Mouse (Mus musculus): ENCODE data around the gene Zfp119b. TPM values are rescaled to one million over a fixed set of nuclear protein-coding genes. Genes with fewer than 3 reads are reported as not detected.

Zfp119b gene
- polyA plus RNA-seq, 1 experiment from 2014 or later, result 5.0 TPM

DNA sequence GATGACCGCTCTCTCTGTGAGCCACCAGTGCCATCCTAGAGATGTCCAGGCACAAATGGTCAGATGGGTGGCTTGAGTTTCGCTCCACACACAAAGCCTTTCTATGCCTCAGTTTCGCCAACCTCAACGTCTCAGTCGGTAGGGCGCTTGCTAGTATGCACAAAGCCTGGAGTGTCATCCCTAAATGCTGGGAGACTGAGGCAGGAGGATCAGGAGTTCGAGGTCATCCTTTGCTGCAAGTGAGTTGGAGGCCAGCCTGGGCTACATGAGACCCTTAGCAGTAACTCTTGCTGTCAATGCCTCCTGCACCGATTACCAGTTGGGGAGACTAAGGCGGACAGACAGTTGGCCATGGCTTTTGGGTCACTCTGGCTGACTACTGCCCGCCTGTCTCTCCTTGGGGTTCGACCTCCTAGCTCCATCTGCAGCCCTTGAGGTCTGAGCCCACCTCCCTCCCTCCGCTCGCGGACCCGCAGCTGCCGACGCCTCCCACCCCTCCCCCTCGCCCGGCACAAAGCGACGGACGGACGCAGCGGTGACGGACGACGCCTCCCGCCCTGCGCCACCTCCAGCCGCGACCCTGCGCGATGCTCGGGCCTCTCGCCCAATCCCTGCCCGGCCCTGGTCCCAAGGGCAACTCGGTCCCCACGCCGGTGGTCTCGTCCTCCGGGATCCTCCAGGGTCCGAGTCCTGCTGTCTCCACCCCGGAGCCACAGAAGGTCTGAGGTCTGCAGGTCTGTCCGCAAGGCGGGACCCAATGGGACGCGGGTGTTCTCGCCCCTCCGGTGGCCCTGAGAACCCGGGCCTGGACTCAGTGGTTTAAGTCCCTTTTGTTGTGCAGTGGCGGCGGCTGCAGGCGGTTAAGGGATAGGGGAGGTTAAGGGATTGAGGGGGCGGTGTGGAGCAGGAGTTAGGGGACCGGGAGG lies 20.9 kb upstream of the Zfp119b start, which contains the start of gene Shd:
Shd (plus strand) TSS at position 502 of the 926 bp plus-strand sequence.
- no peaks in the 10 kb centered on the region for H3K9me3 ChIP-seq (ENCODE audit: control insufficient read depth, low read length)
- H3K4me2 ChIP-seq (ENCODE audit: low read length), result peak within 1 kb of the TSS; percentile 68
- WGBS, result 8% methylated on average over 55 of the region's 55 CpGs
- peak within 1 kb of the TSS; percentile 43 for H3K4me3 ChIP-seq (ENCODE audit: low read depth, low read length)
- peaks cover 10% of the 10 kb centered on the region; the same call in 1 of the 2 replicates for H3K27me3 ChIP-seq (replicated peaks; ENCODE audit: control insufficient read depth, insufficient read depth, low read length)
- ATAC-seq (replicated peaks; ENCODE audit: low FRiP score, low TSS enrichment, low read depth) (peak; percentile 41), DNase-seq (ENCODE audit: low spot score) (peak; percentile 73)
- H3K36me3 ChIP-seq (ENCODE audit: control insufficient read depth, insufficient read depth, low read length), result peaks cover 26% of the 10 kb centered on the region
- H3K9ac ChIP-seq (ENCODE audit: low read length), result peak within 1 kb of the TSS; percentile 41
- H3K4me1 ChIP-seq (replicated peaks; ENCODE audit: control insufficient read depth, insufficient read depth, low read length), result peaks cover 9% of the 10 kb centered on the region; the same call in 1 of the 2 replicates
- no peak within 1 kb of the TSS for H3K27ac ChIP-seq (ENCODE audit: low read depth)

DNA sequence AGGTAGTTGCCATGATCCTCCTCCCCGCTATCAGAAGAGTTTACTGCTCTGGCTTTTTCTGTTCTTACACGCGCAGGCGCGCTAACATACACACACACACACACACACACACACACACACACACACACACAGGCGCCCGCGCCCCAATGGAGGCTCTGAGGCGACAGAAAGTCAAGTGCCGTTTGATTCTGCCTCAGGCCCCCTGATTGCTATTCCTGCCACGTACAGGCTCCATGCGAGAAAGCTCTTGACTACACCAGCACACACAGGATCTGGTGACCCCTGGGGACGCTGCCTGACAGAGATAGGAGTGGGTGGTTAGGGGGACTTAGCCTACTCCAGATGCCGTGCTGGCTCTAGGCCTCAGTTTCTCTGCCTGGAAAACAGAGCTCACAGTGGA lies 20.3 kb upstream of the Zfp119b start:
- peaks cover 33% of the 10 kb centered on the region for H3K36me3 ChIP-seq (ENCODE audit: control insufficient read depth, insufficient read depth, low read length)
- no peak for DNase-seq (ENCODE audit: low spot score)
- peaks cover 9% of the 10 kb centered on the region; the same call in 1 of the 2 replicates for H3K4me1 ChIP-seq (replicated peaks; ENCODE audit: control insufficient read depth, insufficient read depth, low read length)
- no peak overlapping the region for H3K4me2 ChIP-seq (ENCODE audit: low read length)
- no peak overlapping the region for H3K27ac ChIP-seq (ENCODE audit: low read depth)
- 53% methylated on average over 14 of the region's 14 CpGs for WGBS
- no peak overlapping the region for H3K4me3 ChIP-seq (ENCODE audit: low read depth, low read length)
- H3K9me3 ChIP-seq (ENCODE audit: control insufficient read depth, low read length), result no peaks in the 10 kb centered on the region
- H3K9ac ChIP-seq (ENCODE audit: low read length), result no peak overlapping the region
- peaks cover 10% of the 10 kb centered on the region; the same call in 1 of the 2 replicates for H3K27me3 ChIP-seq (replicated peaks; ENCODE audit: control insufficient read depth, insufficient read depth, low read length)
- ATAC-seq (replicated peaks; ENCODE audit: low FRiP score, low TSS enrichment, low read depth), result no peak

DNA sequence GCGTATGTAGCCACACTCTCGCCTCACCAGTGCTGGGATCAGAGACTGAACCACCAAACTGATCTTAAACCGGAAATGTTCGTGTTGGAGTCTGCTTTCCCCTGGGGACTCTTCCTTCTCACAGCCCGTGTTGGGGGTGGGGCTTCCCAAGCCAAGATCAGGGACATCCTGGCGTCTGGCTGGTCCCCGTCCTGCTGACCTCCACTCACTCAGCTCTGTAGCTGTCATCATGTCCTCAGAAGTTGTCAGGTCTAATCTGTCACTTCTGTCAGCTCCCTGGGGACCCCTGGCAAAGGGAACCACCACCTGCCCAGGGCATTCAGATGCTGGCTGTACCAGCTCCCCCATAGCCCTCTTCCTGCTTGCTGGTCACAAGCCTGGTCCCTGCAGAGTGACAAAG lies 18.9 kb upstream of the Zfp119b start:
- H3K27ac ChIP-seq (ENCODE audit: low read depth), result no peak overlapping the region
- DNase-seq (ENCODE audit: low spot score) (no peak), ATAC-seq (replicated peaks; ENCODE audit: low FRiP score, low TSS enrichment, low read depth) (no peak)
- H3K4me1 ChIP-seq (replicated peaks; ENCODE audit: control insufficient read depth, insufficient read depth, low read length), result peaks cover 11% of the 10 kb centered on the region; the same call in 1 of the 2 replicates
- no peak overlapping the region for H3K4me2 ChIP-seq (ENCODE audit: low read length)
- WGBS, result 61% methylated on average over 7 of the region's 7 CpGs
- no peak overlapping the region for H3K4me3 ChIP-seq (ENCODE audit: low read depth, low read length)
- no peaks in the 10 kb centered on the region for H3K9me3 ChIP-seq (ENCODE audit: control insufficient read depth, low read length)
- peaks cover 39% of the 10 kb centered on the region for H3K36me3 ChIP-seq (ENCODE audit: control insufficient read depth, insufficient read depth, low read length)
- H3K27me3 ChIP-seq (replicated peaks; ENCODE audit: control insufficient read depth, insufficient read depth, low read length), result peaks cover 10% of the 10 kb centered on the region; the same call in 1 of the 2 replicates
- no peak overlapping the region for H3K9ac ChIP-seq (ENCODE audit: low read length)

DNA sequence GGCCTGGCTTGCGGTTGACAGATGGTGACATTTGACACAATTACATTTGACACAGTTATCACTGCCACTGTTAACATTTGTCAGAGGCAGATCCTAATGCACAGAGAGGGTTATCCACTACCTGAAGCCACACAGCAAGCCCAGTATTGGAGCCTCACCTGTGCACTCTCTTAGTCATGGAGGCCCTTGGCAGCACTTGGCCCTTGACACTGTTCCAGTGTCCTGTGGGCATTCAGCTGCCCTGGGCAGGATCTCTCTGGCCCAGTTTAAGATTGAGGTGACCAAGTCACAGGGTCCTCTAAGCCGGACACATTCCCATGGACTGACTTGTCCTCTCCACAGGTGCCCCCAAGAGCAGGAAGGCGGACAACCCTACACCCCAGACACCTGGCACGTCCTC lies 17.9 kb upstream of the Zfp119b start:
- Histone ChIP-seq H3K4me3 (ENCODE audit: low read depth, low read length) (no peak overlapping the region), H3K27me3 (replicated peaks; ENCODE audit: control insufficient read depth, insufficient read depth, low read length) (peaks cover 10% of the 10 kb centered on the region; the same call in 1 of the 2 replicates), H3K4me2 (ENCODE audit: low read length) (no peak overlapping the region), H3K4me1 (replicated peaks; ENCODE audit: control insufficient read depth, insufficient read depth, low read length) (peaks cover 14% of the 10 kb centered on the region; the same call in 1 of the 2 replicates), H3K9ac (ENCODE audit: low read length) (no peak overlapping the region), H3K9me3 (ENCODE audit: control insufficient read depth, low read length) (no peaks in the 10 kb centered on the region), H3K36me3 (ENCODE audit: control insufficient read depth, insufficient read depth, low read length) (peaks cover 42% of the 10 kb centered on the region), H3K27ac (ENCODE audit: low read depth) (no peak overlapping the region)
- ATAC-seq (replicated peaks; ENCODE audit: low FRiP score, low TSS enrichment, low read depth) (no peak), DNase-seq (ENCODE audit: low spot score) (no peak)
- 95% methylated on average over 4 of the region's 4 CpGs for WGBS

DNA sequence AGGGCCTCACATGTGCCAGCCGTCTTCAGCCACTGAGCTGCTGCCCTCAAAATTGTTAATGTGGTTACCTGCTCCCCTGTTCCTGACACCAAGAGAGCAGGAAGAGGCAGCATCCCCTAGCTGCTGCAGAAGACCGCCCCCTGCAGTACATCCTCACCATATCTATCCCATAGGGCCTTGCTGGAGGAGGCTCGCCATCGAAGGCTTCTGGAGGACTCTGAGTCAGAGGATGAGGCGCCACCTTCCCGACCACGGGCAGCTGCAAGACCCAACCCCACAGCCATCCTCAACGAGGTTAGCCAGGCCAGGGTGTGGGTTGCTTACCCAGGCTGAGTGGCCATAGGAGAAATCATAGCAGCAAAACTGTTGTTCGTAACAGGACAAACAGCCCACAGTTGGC lies 15.7 kb upstream of the Zfp119b start:
- WGBS, result 77% methylated on average over 9 of the region's 9 CpGs
- peaks cover 57% of the 10 kb centered on the region for H3K36me3 ChIP-seq (ENCODE audit: control insufficient read depth, insufficient read depth, low read length)
- H3K9ac ChIP-seq (ENCODE audit: low read length), result no peak overlapping the region
- ATAC-seq (replicated peaks; ENCODE audit: low FRiP score, low TSS enrichment, low read depth), result no peak
- H3K4me3 ChIP-seq (ENCODE audit: low read depth, low read length), result no peak overlapping the region
- H3K27me3 ChIP-seq (replicated peaks; ENCODE audit: control insufficient read depth, insufficient read depth, low read length), result 0 out of 2 replicates have a peak, but pooled peaks cover 4% of the 10 kb centered on the region
- no peaks in the 10 kb centered on the region for H3K9me3 ChIP-seq (ENCODE audit: control insufficient read depth, low read length)
- no peak overlapping the region for H3K4me2 ChIP-seq (ENCODE audit: low read length)
- no peak overlapping the region for H3K27ac ChIP-seq (ENCODE audit: low read depth)
- DNase-seq (ENCODE audit: low spot score), result no peak
- peaks cover 4% of the 10 kb centered on the region; the same call in 1 of the 2 replicates for H3K4me1 ChIP-seq (replicated peaks; ENCODE audit: control insufficient read depth, insufficient read depth, low read length)

DNA sequence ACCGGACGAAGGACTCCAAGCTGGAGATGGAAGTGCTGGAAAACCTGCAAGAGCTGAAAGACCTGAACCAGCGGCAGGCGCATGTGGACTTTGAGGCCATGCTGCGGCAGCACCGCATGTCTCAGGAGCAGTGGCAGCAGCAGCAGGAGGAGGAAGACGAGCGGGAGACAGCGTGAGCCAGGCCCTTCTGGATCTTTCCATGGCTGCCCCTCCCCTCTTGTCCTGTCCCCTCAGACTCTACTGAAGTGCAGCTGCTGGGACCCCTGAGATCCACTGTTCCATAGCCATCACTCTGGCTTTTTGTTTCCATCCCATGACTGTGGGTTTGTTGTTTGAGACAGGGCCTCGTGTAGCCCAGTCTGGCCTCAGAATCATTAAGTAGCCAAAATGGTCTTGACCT lies 15.2 kb upstream of the Zfp119b start:
- ATAC-seq (replicated peaks; ENCODE audit: low FRiP score, low TSS enrichment, low read depth) (no peak), DNase-seq (ENCODE audit: low spot score) (no peak)
- Histone ChIP-seq H3K27ac (ENCODE audit: low read depth) (no peak overlapping the region), H3K9me3 (ENCODE audit: control insufficient read depth, low read length) (no peaks in the 10 kb centered on the region), H3K4me1 (replicated peaks; ENCODE audit: control insufficient read depth, insufficient read depth, low read length) (peaks cover 9% of the 10 kb centered on the region; the same call in 1 of the 2 replicates), H3K4me2 (ENCODE audit: low read length) (no peak overlapping the region), H3K9ac (ENCODE audit: low read length) (no peak overlapping the region), H3K36me3 (ENCODE audit: control insufficient read depth, insufficient read depth, low read length) (peaks cover 57% of the 10 kb centered on the region), H3K27me3 (replicated peaks; ENCODE audit: control insufficient read depth, insufficient read depth, low read length) (no peaks in the 10 kb centered on the region), H3K4me3 (ENCODE audit: low read depth, low read length) (no peak overlapping the region)
- whole genome bisulfite sequencing, result 92% methylated on average over 10 of the region's 10 CpGs

DNA sequence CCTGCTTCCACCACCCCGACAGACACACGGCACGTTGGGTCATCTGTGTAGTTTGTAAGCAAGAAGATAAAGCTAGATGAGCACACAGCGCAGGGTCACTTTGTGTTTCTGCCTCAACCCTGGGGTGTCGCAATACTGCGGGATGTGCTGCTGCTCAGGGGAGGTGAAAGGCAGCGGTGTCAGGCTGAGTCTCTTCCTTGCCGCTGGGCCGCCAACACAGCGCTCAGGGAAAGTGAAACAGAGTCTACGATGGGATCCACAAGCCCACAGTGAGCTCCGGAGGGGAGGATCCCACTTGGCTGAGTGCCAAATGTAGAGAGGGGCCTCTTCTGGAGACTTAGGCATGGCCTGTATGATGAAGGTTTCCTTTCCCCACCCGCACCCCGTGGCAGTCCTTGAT lies 13.9 kb upstream of the Zfp119b start:
- Histone ChIP-seq H3K36me3 (ENCODE audit: control insufficient read depth, insufficient read depth, low read length) (peaks cover 57% of the 10 kb centered on the region), H3K4me2 (ENCODE audit: low read length) (no peak overlapping the region), H3K4me3 (ENCODE audit: low read depth, low read length) (no peak overlapping the region), H3K4me1 (replicated peaks; ENCODE audit: control insufficient read depth, insufficient read depth, low read length) (peaks cover 12% of the 10 kb centered on the region; the same call in 1 of the 2 replicates), H3K27me3 (replicated peaks; ENCODE audit: control insufficient read depth, insufficient read depth, low read length) (no peaks in the 10 kb centered on the region), H3K9me3 (ENCODE audit: control insufficient read depth, low read length) (no peaks in the 10 kb centered on the region), H3K9ac (ENCODE audit: low read length) (no peak overlapping the region), H3K27ac (ENCODE audit: low read depth) (no peak overlapping the region)
- no peak for ATAC-seq (replicated peaks; ENCODE audit: low FRiP score, low TSS enrichment, low read depth)
- DNase-seq (ENCODE audit: low spot score), result no peak
- WGBS, result 65% methylated on average over 14 of the region's 14 CpGs

DNA sequence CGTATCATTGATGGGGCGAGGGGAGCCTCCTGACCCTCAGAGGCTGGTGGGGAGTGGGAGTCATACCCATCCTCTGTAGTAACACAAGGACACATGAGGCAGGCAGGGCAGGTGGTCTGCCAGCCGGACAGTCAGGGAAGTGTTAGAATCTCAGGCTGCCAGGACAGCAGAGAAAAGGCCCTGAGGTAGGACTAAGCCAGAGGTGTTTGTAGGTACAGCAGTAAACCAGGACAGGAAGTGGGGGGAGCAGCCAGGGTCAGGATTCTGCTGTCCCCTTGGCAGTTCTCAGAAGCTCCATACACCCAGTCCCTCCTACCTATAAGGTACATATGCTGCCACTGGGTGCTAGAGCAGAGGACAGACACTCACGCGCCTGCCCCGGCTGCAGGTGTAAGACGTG lies 12.3 kb upstream of the Zfp119b start:
- Histone ChIP-seq H3K9ac (ENCODE audit: low read length) (no peak overlapping the region), H3K4me2 (ENCODE audit: low read length) (no peak overlapping the region), H3K4me3 (ENCODE audit: low read depth, low read length) (no peak overlapping the region), H3K27me3 (replicated peaks; ENCODE audit: control insufficient read depth, insufficient read depth, low read length) (no peaks in the 10 kb centered on the region), H3K4me1 (replicated peaks; ENCODE audit: control insufficient read depth, insufficient read depth, low read length) (peaks cover 12% of the 10 kb centered on the region; the same call in 1 of the 2 replicates), H3K9me3 (ENCODE audit: control insufficient read depth, low read length) (no peaks in the 10 kb centered on the region), H3K36me3 (ENCODE audit: control insufficient read depth, insufficient read depth, low read length) (peaks cover 43% of the 10 kb centered on the region), H3K27ac (ENCODE audit: low read depth) (no peak overlapping the region)
- DNase-seq (ENCODE audit: low spot score) (no peak), ATAC-seq (replicated peaks; ENCODE audit: low FRiP score, low TSS enrichment, low read depth) (no peak)
- 96% methylated on average over 7 of the region's 7 CpGs for WGBS
